Mouse (Mus musculus): ENCODE results near the gene Grb10. TPM values are rescaled to one million over a fixed set of nuclear protein-coding genes. Genes with fewer than 3 reads are reported as not detected.
A peak's percentile ranks its signal among the peaks of the same experiment; 100 is the strongest.

The Grb10 gene
- polyA plus RNA-seq, 1 experiment = 27.4 TPM

DNA sequence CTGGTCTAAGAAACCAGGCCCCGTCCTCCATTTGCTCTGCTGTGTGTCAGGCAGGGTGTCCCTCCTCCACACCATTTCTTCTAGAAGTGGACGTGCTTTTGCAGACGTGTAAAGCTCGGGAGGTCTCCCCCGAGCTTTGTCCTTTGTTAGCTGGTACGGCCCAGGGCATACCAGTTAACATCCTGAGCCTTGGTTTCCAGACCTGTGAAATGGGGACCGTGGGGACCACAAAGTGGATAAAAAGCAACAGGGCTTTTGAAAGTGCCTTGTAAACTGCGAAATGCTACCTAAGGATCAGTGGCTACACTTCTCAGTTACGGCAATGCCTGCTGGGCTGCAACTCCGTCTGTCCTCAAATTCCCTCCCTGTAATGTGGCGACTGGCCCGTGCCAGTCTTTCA, 3.2 kb downstream of the Grb10 start:
- whole genome bisulfite sequencing = 25% methylated on average over 12 of the region's 12 CpGs
- Histone ChIP-seq H3K4me3 (replicated peaks; ENCODE audit: extremely low read depth, low read depth, low read length) (no peak overlapping the region), H3K4me1 (ENCODE audit: control insufficient read depth, insufficient read depth, low read length) (no peaks in the 10 kb centered on the region)
- DNase-seq = no peak
- no peak for TF ChIP-seq POLR2A (IDR thresholded peaks at IDR 0.05; ENCODE audit: borderline replicate concordance, extremely low read depth, low read depth, low read length)
- TF ChIP-seq CTCF (IDR thresholded peaks at IDR 0.05; ENCODE audit: insufficient read depth, low read length) = no peak

DNA sequence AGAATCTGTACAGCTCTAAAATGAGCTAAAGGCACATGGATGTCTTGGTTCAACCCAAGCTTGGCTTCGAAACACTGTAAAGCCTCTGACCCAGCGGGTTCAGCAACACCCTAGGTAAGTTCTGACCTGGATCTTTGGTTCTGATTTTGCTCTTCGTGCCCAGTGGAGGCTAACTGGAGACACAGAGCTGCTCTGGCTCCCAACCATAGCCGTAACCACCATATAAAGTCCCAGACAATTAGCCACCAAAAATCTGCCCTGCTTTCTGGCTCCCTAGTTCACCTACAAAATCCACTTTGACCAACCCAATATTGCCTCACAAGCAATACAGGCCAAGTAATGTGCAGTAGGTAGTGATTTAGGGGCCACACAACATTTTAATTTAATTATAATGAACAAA, 3.7 kb downstream of the Grb10 start:
- no peak for DNase-seq
- no peaks in the 10 kb centered on the region for H3K4me1 ChIP-seq (ENCODE audit: control insufficient read depth, insufficient read depth, low read length)
- 73% methylated on average over 4 of the region's 4 CpGs for WGBS
- no peak overlapping the region for H3K4me3 ChIP-seq (replicated peaks; ENCODE audit: extremely low read depth, low read depth, low read length)
- TF ChIP-seq POLR2A (IDR thresholded peaks at IDR 0.05; ENCODE audit: borderline replicate concordance, extremely low read depth, low read depth, low read length) (no peak), CTCF (IDR thresholded peaks at IDR 0.05; ENCODE audit: insufficient read depth, low read length) (no peak)

GRCm38 (mm10) chr11:12034371-12034770, 4.1 kb downstream of the Grb10 start:
- DNase-seq = no peak
- Histone ChIP-seq H3K4me1 (ENCODE audit: control insufficient read depth, insufficient read depth, low read length) (no peaks in the 10 kb centered on the region), H3K4me3 (replicated peaks; ENCODE audit: extremely low read depth, low read depth, low read length) (no peak overlapping the region)
- TF ChIP-seq POLR2A (IDR thresholded peaks at IDR 0.05; ENCODE audit: borderline replicate concordance, extremely low read depth, low read depth, low read length) (no peak), CTCF (IDR thresholded peaks at IDR 0.05; ENCODE audit: insufficient read depth, low read length) (no peak)
- WGBS = 52% methylated on average over 5 of the region's 5 CpGs

GRCm38 (mm10) chr11:12032831-12033230, 5.7 kb downstream of the Grb10 start:
- no peak for DNase-seq
- Histone ChIP-seq H3K4me3 (replicated peaks; ENCODE audit: extremely low read depth, low read depth, low read length) (no peak overlapping the region), H3K4me1 (ENCODE audit: control insufficient read depth, insufficient read depth, low read length) (no peaks in the 10 kb centered on the region)
- TF ChIP-seq CTCF (IDR thresholded peaks at IDR 0.05; ENCODE audit: insufficient read depth, low read length) = no peak
- no peak for TF ChIP-seq POLR2A (IDR thresholded peaks at IDR 0.05; ENCODE audit: borderline replicate concordance, extremely low read depth, low read depth, low read length)
- 35% methylated on average over 5 of the region's 5 CpGs for WGBS

- 53% methylated on average over 17 of the region's 17 CpGs for WGBS
- H3K4me3 ChIP-seq (replicated peaks; ENCODE audit: extremely low read depth, low read depth, low read length) = no peak overlapping the region
Observed at GRCm38 (mm10) chr11:12026638-12027037, 11.8 kb downstream of the Grb10 start.

GRCm38 (mm10) chr11:12025756-12026593, 12.5 kb downstream of the Grb10 start:
- Histone ChIP-seq H3K4me1 (ENCODE audit: control insufficient read depth, insufficient read depth, low read length) (no peaks in the 10 kb centered on the region; the same call in 1 of the 2 replicates), H3K4me3 (replicated peaks; ENCODE audit: extremely low read depth, low read depth, low read length) (peak overlapping the region; percentile 19)
- WGBS = 63% methylated on average over 108 of the region's 108 CpGs
- DNase-seq = peak; percentile 72
- TF ChIP-seq CTCF (IDR thresholded peaks at IDR 0.05; ENCODE audit: insufficient read depth, low read length) = peak; percentile 21; the same call in 1 of the 2 replicates
- no peak for TF ChIP-seq POLR2A (IDR thresholded peaks at IDR 0.05; ENCODE audit: borderline replicate concordance, extremely low read depth, low read depth, low read length)

More at GRCm38 (mm10) chr11:12026638-12027037, 11.8 kb downstream of the Grb10 start:
- H3K4me1 ChIP-seq (ENCODE audit: control insufficient read depth, insufficient read depth, low read length) = no peaks in the 10 kb centered on the region; the same call in 1 of the 2 replicates
- no peak for TF ChIP-seq CTCF (IDR thresholded peaks at IDR 0.05; ENCODE audit: insufficient read depth, low read length)
- TF ChIP-seq POLR2A (IDR thresholded peaks at IDR 0.05; ENCODE audit: borderline replicate concordance, extremely low read depth, low read depth, low read length) = no peak
- no peak for DNase-seq

GRCm38 (mm10) chr11:12025392-12025755, 13.1 kb downstream of the Grb10 start:
- WGBS = 53% methylated on average over 32 of the region's 32 CpGs

DNA sequence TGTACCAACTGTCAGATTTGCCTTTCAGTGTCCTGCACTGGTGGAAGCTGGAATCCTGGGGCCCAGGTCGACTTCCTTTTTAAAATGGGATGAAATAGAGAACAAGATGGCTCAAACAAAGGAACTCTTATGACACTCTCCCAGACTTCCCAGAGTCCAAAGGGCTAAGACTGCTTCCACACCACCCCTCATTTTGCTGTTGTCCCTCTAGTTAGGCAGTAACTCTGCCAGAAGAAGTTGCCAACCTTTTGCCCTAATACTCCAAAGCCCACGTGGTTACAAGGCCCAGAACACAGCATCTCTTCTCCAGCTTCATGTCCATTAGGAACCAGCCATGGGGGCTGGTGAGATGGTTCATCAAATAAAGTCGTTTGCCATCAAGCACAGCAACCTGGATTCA, 15.4 kb downstream of the Grb10 start:
- DNase-seq = no peak
- TF ChIP-seq CTCF (IDR thresholded peaks at IDR 0.05; ENCODE audit: insufficient read depth, low read length) (no peak), POLR2A (IDR thresholded peaks at IDR 0.05; ENCODE audit: borderline replicate concordance, extremely low read depth, low read depth, low read length) (no peak)
- Histone ChIP-seq H3K4me3 (replicated peaks; ENCODE audit: extremely low read depth, low read depth, low read length) (no peak overlapping the region), H3K4me1 (ENCODE audit: control insufficient read depth, insufficient read depth, low read length) (no peaks in the 10 kb centered on the region; the same call in 1 of the 2 replicates)
- WGBS = 47% methylated on average over 3 of the region's 3 CpGs

More at GRCm38 (mm10) chr11:12025392-12025755, 13.1 kb downstream of the Grb10 start:
- TF ChIP-seq POLR2A (IDR thresholded peaks at IDR 0.05; ENCODE audit: borderline replicate concordance, extremely low read depth, low read depth, low read length) (no peak), CTCF (IDR thresholded peaks at IDR 0.05; ENCODE audit: insufficient read depth, low read length) (no peak)
- no peak overlapping the region for H3K4me3 ChIP-seq (replicated peaks; ENCODE audit: extremely low read depth, low read depth, low read length)
- DNase-seq = no peak
- no peaks in the 10 kb centered on the region; the same call in 1 of the 2 replicates for H3K4me1 ChIP-seq (ENCODE audit: control insufficient read depth, insufficient read depth, low read length)

- no peak overlapping the region for H3K4me3 ChIP-seq (replicated peaks; ENCODE audit: extremely low read depth, low read depth, low read length)
- 67% methylated on average over 1 of the region's 1 CpGs for WGBS
- no peaks in the 10 kb centered on the region; the same call in 1 of the 2 replicates for H3K4me1 ChIP-seq (ENCODE audit: control insufficient read depth, insufficient read depth, low read length)
- no peak for DNase-seq
- TF ChIP-seq POLR2A (IDR thresholded peaks at IDR 0.05; ENCODE audit: borderline replicate concordance, extremely low read depth, low read depth, low read length) (no peak), CTCF (IDR thresholded peaks at IDR 0.05; ENCODE audit: insufficient read depth, low read length) (no peak)
Observed at GRCm38 (mm10) chr11:12019651-12020050, 18.8 kb downstream of the Grb10 start.

DNA sequence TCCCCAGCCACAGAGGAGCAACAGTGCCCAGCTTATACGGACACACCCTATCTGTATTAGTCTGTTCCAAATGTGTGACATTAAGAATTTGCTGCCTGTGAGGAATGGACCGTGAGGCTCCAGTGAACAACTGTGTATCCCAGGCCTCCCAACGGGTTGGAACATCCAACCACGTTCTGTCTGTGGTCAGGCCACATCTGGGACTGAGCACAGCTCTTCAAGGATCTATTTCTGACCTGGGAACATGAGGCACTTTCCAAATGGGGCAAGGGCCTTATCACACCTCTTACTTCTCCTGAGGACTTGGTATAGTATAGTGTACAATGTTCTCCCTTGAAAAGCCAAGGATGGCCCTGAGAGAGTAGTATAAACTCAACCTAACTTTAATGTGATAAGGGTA, 19.9 kb downstream of the Grb10 start:
- DNase-seq = no peak
- TF ChIP-seq POLR2A (IDR thresholded peaks at IDR 0.05; ENCODE audit: borderline replicate concordance, extremely low read depth, low read depth, low read length) = no peak
- no peak for TF ChIP-seq CTCF (IDR thresholded peaks at IDR 0.05; ENCODE audit: insufficient read depth, low read length)
- 73% methylated on average over 4 of the region's 4 CpGs for WGBS

More for the DNA sequence above, 19.9 kb downstream of the Grb10 start:
- no peak overlapping the region for H3K4me3 ChIP-seq (replicated peaks; ENCODE audit: extremely low read depth, low read depth, low read length)
- H3K4me1 ChIP-seq (ENCODE audit: control insufficient read depth, insufficient read depth, low read length) = no peaks in the 10 kb centered on the region; the same call in 1 of the 2 replicates

Data from lung, adult 2 months (tissue).